Comparison of ENCODE assay signal across 8 mouse cellular contexts in the genomic region with DNA sequence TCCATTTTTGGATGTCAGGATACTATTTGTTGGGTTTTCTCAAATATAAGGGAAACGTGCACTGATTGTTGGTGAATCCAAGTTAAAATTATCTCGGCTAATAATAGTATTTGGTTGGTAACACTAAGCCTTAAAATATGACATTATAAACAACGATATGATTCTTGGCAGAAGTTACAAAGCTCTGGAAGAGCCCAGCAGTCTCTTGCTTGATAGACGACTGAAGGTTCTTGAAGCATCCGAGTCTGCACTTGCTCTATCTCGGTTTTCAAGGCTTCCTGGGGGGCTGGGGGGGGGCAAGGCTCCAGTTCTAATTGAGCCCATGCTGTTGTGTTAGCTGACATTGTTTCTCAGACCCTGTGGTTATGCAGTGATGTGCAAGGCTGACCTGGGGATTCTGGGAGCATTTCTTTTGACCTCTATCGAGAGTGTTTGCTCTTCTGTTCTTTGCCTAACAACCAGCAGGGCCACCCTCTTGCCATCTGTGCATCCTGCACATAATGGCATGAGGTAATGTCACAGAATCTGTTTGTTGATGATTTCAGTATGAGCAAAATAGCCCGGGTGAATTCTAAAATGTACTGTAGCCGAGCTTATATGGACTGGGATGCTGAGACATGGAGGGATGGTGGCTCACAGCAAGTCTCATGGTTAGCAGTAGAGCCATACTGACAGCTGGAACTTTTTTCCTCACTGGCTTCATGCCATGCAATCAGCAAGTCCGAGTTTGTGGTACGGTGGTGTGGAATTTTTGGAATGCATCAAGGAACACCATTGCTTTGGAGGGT. TPM values are rescaled to one million over a fixed set of nuclear protein-coding genes. Genes with fewer than 3 reads are reported as not detected.
DNase-seq lines count a peak whose midpoint lies in the region; ATAC-seq lines count a peak whose summit lies in the region.

No protein-coding gene starts in this region.

- WGBS in forebrain, embryonic 15.5 days, result 41% methylated on average over 11 of the region's 11 CpGs
- 71% methylated on average over 11 of the region's 11 CpGs for WGBS in forebrain, embryonic 12.5 days
- 62% methylated on average over 11 of the region's 11 CpGs for WGBS in neural tube, embryonic 15.5 days
- WGBS in hindbrain, embryonic 14.5 days, result 60% methylated on average over 11 of the region's 11 CpGs
- 33% methylated on average over 11 of the region's 11 CpGs for WGBS in stomach, embryonic 16.5 days
- 47% methylated on average over 11 of the region's 11 CpGs for WGBS in liver, embryonic 12.5 days (ENCODE audit: insufficient replicate concordance)

- no peak overlapping the region for H3K4me3 ChIP-seq in forebrain, embryonic 15.5 days
- H3K4me3 ChIP-seq in forebrain, embryonic 12.5 days (replicated peaks), result no peak overlapping the region
- no peak overlapping the region for H3K4me3 ChIP-seq in neural tube, embryonic 15.5 days (replicated peaks)
- no peak overlapping the region for H3K4me3 ChIP-seq in hindbrain, embryonic 14.5 days (replicated peaks; ENCODE audit: low read length)
- H3K4me3 ChIP-seq in stomach, embryonic 16.5 days (replicated peaks; ENCODE audit: low read length), result no peak overlapping the region
- no peak overlapping the region for H3K4me3 ChIP-seq in liver, embryonic 12.5 days

- H3K4me2 ChIP-seq in forebrain, embryonic 15.5 days (replicated peaks), result no peak overlapping the region
- no peak overlapping the region for H3K4me2 ChIP-seq in forebrain, embryonic 12.5 days
- no peak overlapping the region for H3K4me2 ChIP-seq in neural tube, embryonic 15.5 days
- H3K4me2 ChIP-seq in hindbrain, embryonic 14.5 days (replicated peaks), result no peak overlapping the region
- peak overlapping the region; percentile 11; the same call in 1 of the 2 replicates for H3K4me2 ChIP-seq in stomach, embryonic 16.5 days (ENCODE audit: low read depth, low read length)
- H3K4me2 ChIP-seq in liver, embryonic 12.5 days, result no peak overlapping the region

- no peak overlapping the region for H3K9ac ChIP-seq in forebrain, embryonic 15.5 days (replicated peaks)
- H3K9ac ChIP-seq in forebrain, embryonic 12.5 days, result no peak overlapping the region
- H3K9ac ChIP-seq in neural tube, embryonic 15.5 days (replicated peaks), result no peak overlapping the region
- no peak overlapping the region for H3K9ac ChIP-seq in hindbrain, embryonic 14.5 days
- H3K9ac ChIP-seq in stomach, embryonic 16.5 days (ENCODE audit: low read length), result no peak overlapping the region
- no peak overlapping the region for H3K9ac ChIP-seq in liver, embryonic 12.5 days

- peak; percentile 62 for ATAC-seq in forebrain, embryonic 15.5 days (replicated peaks)
- no peak for ATAC-seq in forebrain, embryonic 12.5 days (ENCODE audit: low FRiP score)
- ATAC-seq in neural tube, embryonic 15.5 days (ENCODE audit: low FRiP score), result peak; percentile 51
- peak; percentile 47; the same call in 1 of the 2 replicates for ATAC-seq in hindbrain, embryonic 14.5 days (ENCODE audit: low FRiP score)
- ATAC-seq in stomach, embryonic 16.5 days (ENCODE audit: insufficient read depth, low FRiP score), result no peak
- no peak for ATAC-seq in liver, embryonic 12.5 days

- H3K27me3 ChIP-seq in forebrain, embryonic 15.5 days, result no peaks in the 10 kb centered on the region
- no peaks in the 10 kb centered on the region for H3K27me3 ChIP-seq in forebrain, embryonic 12.5 days
- H3K27me3 ChIP-seq in neural tube, embryonic 15.5 days (replicated peaks), result no peaks in the 10 kb centered on the region
- no peaks in the 10 kb centered on the region for H3K27me3 ChIP-seq in hindbrain, embryonic 14.5 days (ENCODE audit: control insufficient read depth, insufficient read depth, low read length)
- H3K27me3 ChIP-seq in stomach, embryonic 16.5 days (ENCODE audit: control insufficient read depth, insufficient read depth, low read length), result no peaks in the 10 kb centered on the region
- no peaks in the 10 kb centered on the region for H3K27me3 ChIP-seq in liver, embryonic 12.5 days (replicated peaks)

- H3K4me1 ChIP-seq in forebrain, embryonic 15.5 days, result peaks cover 12% of the 10 kb centered on the region
- peaks cover 13% of the 10 kb centered on the region for H3K4me1 ChIP-seq in forebrain, embryonic 12.5 days
- H3K4me1 ChIP-seq in neural tube, embryonic 15.5 days, result peaks cover 18% of the 10 kb centered on the region
- peaks cover 10% of the 10 kb centered on the region for H3K4me1 ChIP-seq in hindbrain, embryonic 14.5 days (replicated peaks; ENCODE audit: control insufficient read depth, insufficient read depth, low read length)
- H3K4me1 ChIP-seq in stomach, embryonic 16.5 days (ENCODE audit: control insufficient read depth, insufficient read depth, low read length), result 0 out of 2 replicates have a peak, but pooled peaks cover 5% of the 10 kb centered on the region
- H3K4me1 ChIP-seq in liver, embryonic 12.5 days, result peaks cover 11% of the 10 kb centered on the region; the same call in 1 of the 2 replicates

- no peaks in the 10 kb centered on the region for H3K36me3 ChIP-seq in forebrain, embryonic 15.5 days
- no peaks in the 10 kb centered on the region for H3K36me3 ChIP-seq in forebrain, embryonic 12.5 days (replicated peaks)
- H3K36me3 ChIP-seq in neural tube, embryonic 15.5 days, result no peaks in the 10 kb centered on the region
- H3K36me3 ChIP-seq in hindbrain, embryonic 14.5 days (replicated peaks; ENCODE audit: control insufficient read depth, insufficient read depth), result no peaks in the 10 kb centered on the region
- H3K36me3 ChIP-seq in stomach, embryonic 16.5 days (ENCODE audit: control insufficient read depth, insufficient read depth, low read length), result no peaks in the 10 kb centered on the region
- H3K36me3 ChIP-seq in liver, embryonic 12.5 days, result no peaks in the 10 kb centered on the region

- H3K9me3 ChIP-seq in forebrain, embryonic 15.5 days, result no peaks in the 10 kb centered on the region
- H3K9me3 ChIP-seq in forebrain, embryonic 12.5 days, result no peaks in the 10 kb centered on the region
- H3K9me3 ChIP-seq in neural tube, embryonic 15.5 days (replicated peaks), result no peaks in the 10 kb centered on the region
- no peaks in the 10 kb centered on the region for H3K9me3 ChIP-seq in hindbrain, embryonic 14.5 days (ENCODE audit: control insufficient read depth, low read length)
- H3K9me3 ChIP-seq in stomach, embryonic 16.5 days (replicated peaks; ENCODE audit: control insufficient read depth, low read length), result no peaks in the 10 kb centered on the region
- H3K9me3 ChIP-seq in liver, embryonic 12.5 days (replicated peaks), result no peaks in the 10 kb centered on the region

- peak overlapping the region; percentile 25; the same call in 1 of the 2 replicates for H3K27ac ChIP-seq in forebrain, embryonic 15.5 days (replicated peaks)
- no peak overlapping the region for H3K27ac ChIP-seq in forebrain, embryonic 12.5 days
- H3K27ac ChIP-seq in neural tube, embryonic 15.5 days (replicated peaks), result 0 out of 2 replicates have a peak overlapping the region, but pooled peaks have one; percentile 3
- H3K27ac ChIP-seq in hindbrain, embryonic 14.5 days, result no peak overlapping the region
- peak overlapping the region; percentile 2; the same call in 1 of the 2 replicates for H3K27ac ChIP-seq in stomach, embryonic 16.5 days (ENCODE audit: low read length)
- H3K27ac ChIP-seq in liver, embryonic 12.5 days, result no peak overlapping the region

- DNase-seq in neural tube, embryonic 10.5 days (ENCODE audit: extremely low spot score, low spot score), result no peak
- DNase-seq in hindbrain, embryonic 14.5 days (ENCODE audit: low spot score), result no peak
- no peak for DNase-seq in spleen, postnatal 10 days (ENCODE audit: low spot score in 2 of 2)

RNA-seq across cellular contexts. Expression of a gene that starts 28.6 kb away (rescaled TPM):
- polyA plus RNA-seq in forebrain, embryonic 15.5 days (2015; fragmentation: Nextera tagmentation; extraction: Ambion mirVana), result 1.3 and 2.0 TPM in 2 replicates
- 2.0 and 2.9 TPM in 2 replicates for polyA plus RNA-seq in forebrain, embryonic 12.5 days (2016; fragmentation: Nextera tagmentation; extraction: Ambion mirVana)
- 1.3 and 1.9 TPM in 2 replicates for polyA plus RNA-seq in neural tube, embryonic 15.5 days (2015; fragmentation: Nextera tagmentation; extraction: Ambion mirVana)
- polyA plus RNA-seq in hindbrain, embryonic 14.5 days (2014; fragmentation: Nextera tagmentation; extraction: Ambion mirVana), result 3.4 and 3.5 TPM in 2 replicates
- 2.5 and 3.4 TPM in 2 replicates for polyA plus RNA-seq in stomach, embryonic 16.5 days (2015; fragmentation: Nextera tagmentation; extraction: Ambion mirVana)
- polyA plus RNA-seq in liver, embryonic 12.5 days (2016; fragmentation: Nextera tagmentation; extraction: Ambion mirVana), result 0.62 and 0.77 TPM in 2 replicates

RNA-seq across cellular contexts. Expression of a gene that starts 32.4 kb away (rescaled TPM):
- polyA plus RNA-seq in forebrain, embryonic 15.5 days (2015; fragmentation: Nextera tagmentation; extraction: Ambion mirVana), result 22.5 and 23.1 TPM in 2 replicates
- 11.6 and 14.0 TPM in 2 replicates for polyA plus RNA-seq in forebrain, embryonic 12.5 days (2016; fragmentation: Nextera tagmentation; extraction: Ambion mirVana)
- 22.4 and 25.8 TPM in 2 replicates for polyA plus RNA-seq in neural tube, embryonic 15.5 days (2015; fragmentation: Nextera tagmentation; extraction: Ambion mirVana)
- polyA plus RNA-seq in hindbrain, embryonic 14.5 days (2014; fragmentation: Nextera tagmentation; extraction: Ambion mirVana), result 39.9 and 43.5 TPM in 2 replicates
- polyA plus RNA-seq in stomach, embryonic 16.5 days (2015; fragmentation: Nextera tagmentation; extraction: Ambion mirVana), result 14.6 and 19.8 TPM in 2 replicates
- polyA plus RNA-seq in liver, embryonic 12.5 days (2016; fragmentation: Nextera tagmentation; extraction: Ambion mirVana), result 0.68 and 0.85 TPM in 2 replicates

Comparison
In these comparisons a context has a peak if more than half of its experiments do, and no peak if none do; other contexts are left out.
1. ATAC-seq: peak in forebrain, embryonic 15.5 days (single experiment), neural tube, embryonic 15.5 days (single experiment) and hindbrain, embryonic 14.5 days (single experiment); none in forebrain, embryonic 12.5 days (single experiment), stomach, embryonic 16.5 days (single experiment) and liver, embryonic 12.5 days (single experiment).
2. H3K27ac ChIP-seq: peak in forebrain, embryonic 15.5 days (single experiment), neural tube, embryonic 15.5 days (single experiment) and stomach, embryonic 16.5 days (single experiment); none in forebrain, embryonic 12.5 days (single experiment), hindbrain, embryonic 14.5 days (single experiment) and liver, embryonic 12.5 days (single experiment).